Mouse (Mus musculus): ENCODE measurements around the gene Col20a1. TPM values are rescaled to one million over a fixed set of nuclear protein-coding genes. Genes with fewer than 3 reads are reported as not detected.

Gene Col20a1
- polyA plus RNA-seq, 1 experiment: 2.9 TPM

- Histone ChIP-seq H3K4me3 (ENCODE audit: low read depth, low read length) (no peak overlapping the region), H3K4me1 (ENCODE audit: control insufficient read depth, insufficient read depth, insufficient read length, low read length) (no peaks in the 10 kb centered on the region), H3K36me3 (ENCODE audit: control insufficient read depth, insufficient read depth, low read length) (no peaks in the 10 kb centered on the region), H3K27me3 (ENCODE audit: control insufficient read depth, insufficient read depth, low read length) (no peaks in the 10 kb centered on the region), H3K27ac (ENCODE audit: insufficient read depth, low read depth, low read length) (no peak overlapping the region)
- 64% methylated on average over 2 of the region's 2 CpGs for WGBS
- TF ChIP-seq CTCF (IDR thresholded peaks at IDR 0.05; ENCODE audit: extremely low read depth, insufficient read length, insufficient replicate concordance, low read depth, low read length) (no peak), POLR2A (IDR thresholded peaks at IDR 0.05; ENCODE audit: low read depth, low read length) (no peak)
Measured at GRCm38 (mm10) chr2:180994360-180994759, 8.0 kb downstream of the Col20a1 start.

DNA sequence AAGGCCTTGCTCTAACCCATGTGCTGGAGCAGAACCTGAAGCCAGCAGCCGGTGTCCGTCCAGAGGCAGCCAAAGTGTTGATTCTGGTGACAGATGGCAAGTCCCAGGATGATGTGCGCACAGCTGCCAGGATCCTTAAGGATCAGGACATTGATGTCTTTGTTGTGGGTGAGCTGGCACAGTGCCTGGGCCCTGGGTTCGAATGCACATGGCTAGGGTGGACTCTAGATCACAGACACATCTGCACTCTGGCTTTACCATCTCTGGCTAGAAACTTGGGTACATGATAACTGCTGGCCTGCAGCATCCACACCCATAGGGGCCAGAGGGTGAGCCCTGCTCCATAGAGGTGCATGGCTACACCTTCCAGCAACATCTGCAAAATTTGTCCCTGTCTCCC, 9.1 kb downstream of the Col20a1 start:
- Histone ChIP-seq H3K4me3 (ENCODE audit: low read depth, low read length) (no peak overlapping the region), H3K36me3 (ENCODE audit: control insufficient read depth, insufficient read depth, low read length) (no peaks in the 10 kb centered on the region), H3K4me1 (ENCODE audit: control insufficient read depth, insufficient read depth, insufficient read length, low read length) (no peaks in the 10 kb centered on the region), H3K27ac (ENCODE audit: insufficient read depth, low read depth, low read length) (no peak overlapping the region), H3K27me3 (ENCODE audit: control insufficient read depth, insufficient read depth, low read length) (no peaks in the 10 kb centered on the region)
- 76% methylated on average over 4 of the region's 4 CpGs for WGBS
- TF ChIP-seq POLR2A (IDR thresholded peaks at IDR 0.05; ENCODE audit: low read depth, low read length) (no peak), CTCF (IDR thresholded peaks at IDR 0.05; ENCODE audit: extremely low read depth, insufficient read length, insufficient replicate concordance, low read depth, low read length) (no peak)

GRCm38 (mm10) chr2:180996436-180996835, 10.1 kb downstream of the Col20a1 start:
- TF ChIP-seq POLR2A (IDR thresholded peaks at IDR 0.05; ENCODE audit: low read depth, low read length) (no peak), CTCF (IDR thresholded peaks at IDR 0.05; ENCODE audit: extremely low read depth, insufficient read length, insufficient replicate concordance, low read depth, low read length) (peak; percentile 75; the same call in 1 of the 2 replicates)
- H3K4me3 ChIP-seq (ENCODE audit: low read depth, low read length): no peak overlapping the region
- 10% methylated on average over 5 of the region's 5 CpGs for WGBS
- no peaks in the 10 kb centered on the region for H3K27me3 ChIP-seq (ENCODE audit: control insufficient read depth, insufficient read depth, low read length)
- no peaks in the 10 kb centered on the region for H3K36me3 ChIP-seq (ENCODE audit: control insufficient read depth, insufficient read depth, low read length)
- no peak overlapping the region for H3K27ac ChIP-seq (ENCODE audit: insufficient read depth, low read depth, low read length)
- H3K4me1 ChIP-seq (ENCODE audit: control insufficient read depth, insufficient read depth, insufficient read length, low read length): no peaks in the 10 kb centered on the region

DNA sequence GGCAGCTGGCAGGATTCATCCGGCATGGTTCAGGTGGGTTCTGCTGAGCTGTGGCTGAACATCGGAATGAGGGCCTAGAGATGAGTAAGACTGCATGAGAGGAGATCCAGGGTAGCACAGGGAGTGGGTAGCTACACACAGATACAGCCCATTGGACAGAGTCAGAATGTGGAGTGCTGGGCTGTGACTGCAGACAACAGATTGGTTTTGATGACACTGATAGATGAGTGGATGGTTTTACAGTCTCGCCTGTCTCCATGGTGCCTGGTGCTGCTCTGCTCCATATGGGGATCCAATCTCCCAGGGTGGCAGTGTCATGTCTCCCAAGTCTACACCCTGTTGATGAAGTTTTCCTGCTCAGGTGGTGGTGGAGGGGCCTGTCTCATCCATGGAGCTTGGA, 10.6 kb downstream of the Col20a1 start:
- TF ChIP-seq CTCF (IDR thresholded peaks at IDR 0.05; ENCODE audit: extremely low read depth, insufficient read length, insufficient replicate concordance, low read depth, low read length): no peak
- TF ChIP-seq POLR2A (IDR thresholded peaks at IDR 0.05; ENCODE audit: low read depth, low read length): no peak
- no peak overlapping the region for H3K27ac ChIP-seq (ENCODE audit: insufficient read depth, low read depth, low read length)
- H3K4me3 ChIP-seq (ENCODE audit: low read depth, low read length): no peak overlapping the region
- H3K4me1 ChIP-seq (ENCODE audit: control insufficient read depth, insufficient read depth, insufficient read length, low read length): no peaks in the 10 kb centered on the region
- H3K27me3 ChIP-seq (ENCODE audit: control insufficient read depth, insufficient read depth, low read length): no peaks in the 10 kb centered on the region
- 69% methylated on average over 3 of the region's 3 CpGs for WGBS
- H3K36me3 ChIP-seq (ENCODE audit: control insufficient read depth, insufficient read depth, low read length): no peaks in the 10 kb centered on the region

- H3K4me3 ChIP-seq (ENCODE audit: low read depth, low read length): no peak overlapping the region
- TF ChIP-seq POLR2A (IDR thresholded peaks at IDR 0.05; ENCODE audit: low read depth, low read length) (no peak), CTCF (IDR thresholded peaks at IDR 0.05; ENCODE audit: extremely low read depth, insufficient read length, insufficient replicate concordance, low read depth, low read length) (no peak)
- H3K27ac ChIP-seq (ENCODE audit: insufficient read depth, low read depth, low read length): no peak overlapping the region
- no peaks in the 10 kb centered on the region for H3K4me1 ChIP-seq (ENCODE audit: control insufficient read depth, insufficient read depth, insufficient read length, low read length)
- H3K36me3 ChIP-seq (ENCODE audit: control insufficient read depth, insufficient read depth, low read length): no peaks in the 10 kb centered on the region
- no peaks in the 10 kb centered on the region for H3K27me3 ChIP-seq (ENCODE audit: control insufficient read depth, insufficient read depth, low read length)
- 58% methylated on average over 4 of the region's 4 CpGs for WGBS
Measured at GRCm38 (mm10) chr2:181007054-181007453, 20.7 kb downstream of the Col20a1 start.

DNA sequence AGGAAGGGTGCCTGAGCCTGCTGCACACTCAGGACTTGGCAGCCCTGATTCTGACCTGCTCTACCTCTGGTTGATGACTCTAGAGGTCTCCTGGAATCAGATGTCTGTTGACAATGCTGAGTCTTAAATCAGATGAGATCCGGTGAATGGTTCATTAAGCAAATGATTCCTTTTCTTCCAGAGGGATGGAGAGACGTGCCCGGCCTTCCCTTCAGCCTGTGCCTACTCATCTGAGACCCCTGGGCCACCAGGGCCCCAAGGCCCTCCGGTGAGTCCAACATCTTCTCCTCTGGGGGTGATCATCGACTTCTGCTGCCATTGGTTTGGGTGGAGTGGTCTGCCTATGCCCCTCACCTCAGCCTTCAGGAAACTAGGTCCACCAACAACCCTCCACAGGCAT, 22.0 kb downstream of the Col20a1 start:
- no peak for TF ChIP-seq CTCF (IDR thresholded peaks at IDR 0.05; ENCODE audit: extremely low read depth, insufficient read length, insufficient replicate concordance, low read depth, low read length)
- no peak for TF ChIP-seq POLR2A (IDR thresholded peaks at IDR 0.05; ENCODE audit: low read depth, low read length)
- H3K27me3 ChIP-seq (ENCODE audit: control insufficient read depth, insufficient read depth, low read length): no peaks in the 10 kb centered on the region
- WGBS: 86% methylated on average over 5 of the region's 5 CpGs
- H3K4me1 ChIP-seq (ENCODE audit: control insufficient read depth, insufficient read depth, insufficient read length, low read length): no peaks in the 10 kb centered on the region
- H3K36me3 ChIP-seq (ENCODE audit: control insufficient read depth, insufficient read depth, low read length): no peaks in the 10 kb centered on the region
- no peak overlapping the region for H3K4me3 ChIP-seq (ENCODE audit: low read depth, low read length)
- H3K27ac ChIP-seq (ENCODE audit: insufficient read depth, low read depth, low read length): no peak overlapping the region

GRCm38 (mm10) chr2:181031406-181031934, 45.1 kb downstream of the Col20a1 start:
- Histone ChIP-seq H3K27ac (ENCODE audit: insufficient read depth, low read depth, low read length) (no peak overlapping the region), H3K4me3 (ENCODE audit: low read depth, low read length) (no peak overlapping the region), H3K4me1 (ENCODE audit: control insufficient read depth, insufficient read depth, insufficient read length, low read length) (no peaks in the 10 kb centered on the region; the same call in 1 of the 2 replicates), H3K36me3 (ENCODE audit: control insufficient read depth, insufficient read depth, low read length) (no peaks in the 10 kb centered on the region), H3K27me3 (ENCODE audit: control insufficient read depth, insufficient read depth, low read length) (no peaks in the 10 kb centered on the region)
- TF ChIP-seq CTCF (IDR thresholded peaks at IDR 0.05; ENCODE audit: extremely low read depth, insufficient read length, insufficient replicate concordance, low read depth, low read length): no peak
- TF ChIP-seq POLR2A (IDR thresholded peaks at IDR 0.05; ENCODE audit: low read depth, low read length): no peak
- 70% methylated on average over 11 of the region's 11 CpGs for WGBS
